Mouse (Mus musculus) thymus, adult 2 months (tissue): ENCODE results near the gene Atpif1. TPM values are rescaled to one million over a fixed set of nuclear protein-coding genes. Genes with fewer than 3 reads are reported as not detected.

Experiments used
- DNase-seq: peaks from one replicate; pipeline ENCODE4 v3.0.0; 2021
- H3K27ac ChIP-seq: fragments of 200-500 bp; 2 replicates; pipeline ENCODE4 v1.5.1; 2012; ENCODE audit warnings: low read length, control low read depth; ENCODE audit not compliant: control insufficient read depth, insufficient read depth
- H3K27me3 ChIP-seq: fragments of 200-500 bp; 2 replicates; pipeline ENCODE4 v1.6.1; 2012; ENCODE audit warnings: mild to moderate bottlenecking, low read length, moderate library complexity, mixed read lengths; ENCODE audit not compliant: control insufficient read depth, insufficient read depth
- H3K36me3 ChIP-seq: fragments of 200-500 bp; 2 replicates; pipeline ENCODE4 v1.6.1; 2012; ENCODE audit warnings: mild to moderate bottlenecking, low read length, moderate library complexity; ENCODE audit not compliant: control insufficient read depth, insufficient read depth
- H3K4me1 ChIP-seq: fragments of 200-500 bp; replicated peaks from 2 replicates; pipeline ENCODE4 v1.6.1; 2012; ENCODE audit warnings: low read length; ENCODE audit not compliant: control insufficient read depth, insufficient read depth
- H3K4me3 ChIP-seq: fragments of 200-500 bp; 2 replicates; pipeline ENCODE4 v1.5.1; 2012; ENCODE audit warnings: mild to moderate bottlenecking, low read length, control low read depth, moderate library complexity; ENCODE audit not compliant: control insufficient read depth, insufficient read depth
- CTCF ChIP-seq: fragments of 200-500 bp; IDR thresholded peaks from 2 replicates; pipeline ENCODE4 v1.5.1; 2012; ENCODE audit warnings: mild to moderate bottlenecking, control low read depth, low read length, moderate library complexity, borderline replicate concordance; ENCODE audit not compliant: control insufficient read depth, poor library complexity, insufficient read depth; ENCODE audit errors: extremely low read depth
- POLR2A ChIP-seq: fragments of 200-500 bp; IDR thresholded peaks from 2 replicates; pipeline ENCODE4 v1.6.1; 2012; ENCODE audit warnings: mild to moderate bottlenecking, low read length, control low read depth, moderate library complexity; ENCODE audit not compliant: control insufficient read depth, poor library complexity, insufficient read depth; ENCODE audit errors: extremely low read depth
- WGBS: fragments of 180-500 bp; shearing (Covaris S2); methylation state at CpG from one replicate; pipeline ENCODE4 v1.1.7; 2018; 5-methylcytosine and 5-hydroxymethylcytosine counted together
- polyA plus RNA-seq: library from polyadenylated mRNA; depleted of rRNA; stranded (reverse); fragments of >200 nt; gene quantifications from 2 replicates; pipeline ENCODE4 v1.2.3, GENCODE M21; 2012

Gene Atpif1
- polyA plus RNA-seq, 1 experiment: 109 TPM

- TF ChIP-seq POLR2A (no peak), CTCF (no peak)
- Histone ChIP-seq H3K4me1 (no peaks in the 10 kb centered on the region), H3K36me3 (peaks cover 7% of the 10 kb centered on the region; the same call in 1 of the 2 replicates), H3K4me3 (no peak overlapping the region), H3K27me3 (no peaks in the 10 kb centered on the region), H3K27ac (no peak overlapping the region)
- WGBS: 96% methylated on average over 6 of the region's 6 CpGs
- no peak for DNase-seq
Measured at GRCm38 (mm10) chr4:132501639-132502038, 31.8 kb downstream of the Atpif1 start.

GRCm38 (mm10) chr4:132494271-132494918 lies 39.1 kb downstream of the Atpif1 start:
- Histone ChIP-seq H3K27me3 (no peaks in the 10 kb centered on the region), H3K4me1 (no peaks in the 10 kb centered on the region), H3K27ac (no peak overlapping the region), H3K4me3 (no peak overlapping the region), H3K36me3 (peaks cover 8% of the 10 kb centered on the region; the same call in 1 of the 2 replicates)
- WGBS: 32% methylated on average over 20 of the region's 20 CpGs
- DNase-seq: no peak
- TF ChIP-seq CTCF: no peak
- no peak for TF ChIP-seq POLR2A

- DNase-seq: no peak
- Histone ChIP-seq H3K27me3 (no peaks in the 10 kb centered on the region), H3K27ac (no peak overlapping the region), H3K4me1 (no peaks in the 10 kb centered on the region), H3K36me3 (peaks cover 8% of the 10 kb centered on the region; the same call in 1 of the 2 replicates), H3K4me3 (no peak overlapping the region)
- no peak for TF ChIP-seq CTCF
- TF ChIP-seq POLR2A: no peak
- 90% methylated on average over 10 of the region's 10 CpGs for WGBS
Measured at GRCm38 (mm10) chr4:132492178-132493060, 41.0 kb downstream of the Atpif1 start.

GRCm38 (mm10) chr4:132491748-132492147 lies 41.7 kb downstream of the Atpif1 start:
- Histone ChIP-seq H3K36me3 (peaks cover 2% of the 10 kb centered on the region; the same call in 1 of the 2 replicates), H3K27ac (no peak overlapping the region), H3K27me3 (no peaks in the 10 kb centered on the region), H3K4me3 (no peak overlapping the region), H3K4me1 (no peaks in the 10 kb centered on the region)
- 94% methylated on average over 6 of the region's 6 CpGs for WGBS
- TF ChIP-seq POLR2A (no peak), CTCF (no peak)
- DNase-seq: no peak

GRCm38 (mm10) chr4:132491057-132491456 lies 42.4 kb downstream of the Atpif1 start:
- Histone ChIP-seq H3K27ac (no peak overlapping the region), H3K4me3 (no peak overlapping the region), H3K4me1 (no peaks in the 10 kb centered on the region), H3K36me3 (no peaks in the 10 kb centered on the region), H3K27me3 (no peaks in the 10 kb centered on the region)
- no peak for DNase-seq
- 72% methylated on average over 8 of the region's 8 CpGs for WGBS
- no peak for TF ChIP-seq POLR2A
- TF ChIP-seq CTCF: no peak

GRCm38 (mm10) chr4:132490273-132491010 lies 43.0 kb downstream of the Atpif1 start:
- 53% methylated on average over 15 of the region's 15 CpGs for WGBS
- H3K4me3 ChIP-seq: no peak overlapping the region

More at GRCm38 (mm10) chr4:132490273-132491010, 43.0 kb downstream of the Atpif1 start:
- no peaks in the 10 kb centered on the region for H3K27me3 ChIP-seq
- TF ChIP-seq POLR2A (no peak), CTCF (no peak)
- H3K36me3 ChIP-seq: no peaks in the 10 kb centered on the region
- no peak overlapping the region for H3K27ac ChIP-seq
- H3K4me1 ChIP-seq: no peaks in the 10 kb centered on the region
- no peak for DNase-seq
